Mouse (Mus musculus) adrenal gland, postnatal 14 days (tissue): Measurements from ENCODE around the gene Cdiptos. TPM values are rescaled to one million over a fixed set of nuclear protein-coding genes. Genes with fewer than 3 reads are reported as not detected.
A peak's percentile ranks its signal among the peaks of the same experiment; 100 is the strongest.

Experiments
- DNase-seq: peaks from one replicate; pipeline ENCODE4 v3.0.0; 2021; ENCODE audit warnings: mixed read lengths
- total RNA-seq: library from RNA; stranded (reverse); gene quantifications from 2 replicates; pipeline ENCODE4 v1.2.3, GENCODE M21; 2021

Cdiptos gene
- total RNA-seq, 1 experiment from 2014 or later: 1.6 TPM

- DNase-seq: peak; percentile 41
These were observed 405 bp downstream of the Cdiptos start for GRCm38 (mm10) chr7:126975493-126975892.

- DNase-seq: peak; percentile 60
These were observed 8.5 kb downstream of the Cdiptos start for GRCm38 (mm10) chr7:126967361-126967760.

GRCm38 (mm10) chr7:126965568-126965967 is 10.3 kb downstream of the Cdiptos start:
- DNase-seq: no peak

GRCm38 (mm10) chr7:126963548-126964286 is 12.2 kb downstream of the Cdiptos start:
- DNase-seq: peak; percentile 63

- no peak for DNase-seq
These were observed 13.9 kb downstream of the Cdiptos start for GRCm38 (mm10) chr7:126961965-126962364.

- DNase-seq: no peak
These were observed 14.8 kb downstream of the Cdiptos start for GRCm38 (mm10) chr7:126961095-126961494.

- DNase-seq: no peak
These were observed 16.1 kb downstream of the Cdiptos start for GRCm38 (mm10) chr7:126959780-126960179.

- DNase-seq: no peak
These were observed 20.8 kb downstream of the Cdiptos start for GRCm38 (mm10) chr7:126955125-126955524.

- DNase-seq: no peak
These were observed 23.3 kb downstream of the Cdiptos start for GRCm38 (mm10) chr7:126952646-126953045.

GRCm38 (mm10) chr7:126951741-126952140 is 24.2 kb downstream of the Cdiptos start:
- no peak for DNase-seq

- no peak for DNase-seq
These were observed 25.0 kb downstream of the Cdiptos start for GRCm38 (mm10) chr7:126950647-126951615.

GRCm38 (mm10) chr7:126949793-126950646 is 25.9 kb downstream of the Cdiptos start, which contains the start of gene Sez6l2:
Sez6l2 (plus strand) TSS chr7:126950563.
- DNase-seq: peak; percentile 96

GRCm38 (mm10) chr7:126949403-126949792 is 26.5 kb downstream of the Cdiptos start, which contains the start of gene Asphd1:
Asphd1 (minus strand) TSS chr7:126949582.
- DNase-seq: no peak

- no peak for DNase-seq
These were observed 27.3 kb downstream of the Cdiptos start for GRCm38 (mm10) chr7:126948626-126949025.

GRCm38 (mm10) chr7:126946530-126946929 is 29.4 kb downstream of the Cdiptos start:
- DNase-seq: peak; percentile 67

GRCm38 (mm10) chr7:126941801-126942200 is 34.1 kb downstream of the Cdiptos start:
- no peak for DNase-seq

GRCm38 (mm10) chr7:126941171-126941570 is 34.7 kb downstream of the Cdiptos start:
- DNase-seq: no peak

GRCm38 (mm10) chr7:126932652-126933051 is 43.2 kb downstream of the Cdiptos start:
- no peak for DNase-seq

- peak; percentile 59 for DNase-seq
These were observed 46.9 kb downstream of the Cdiptos start for GRCm38 (mm10) chr7:126929046-126929445.

GRCm38 (mm10) chr7:126928384-126929037 is 47.4 kb downstream of the Cdiptos start, which contains the start of gene Kctd13:
Kctd13 (plus strand) TSS chr7:126928879.
- DNase-seq: peak; percentile 97

GRCm38 (mm10) chr7:126926299-126926698 is 49.6 kb downstream of the Cdiptos start:
- DNase-seq: no peak
